Mouse (Mus musculus): ENCODE measurements around the gene Nrgn. TPM values are rescaled to one million over a fixed set of nuclear protein-coding genes. Genes with fewer than 3 reads are reported as not detected.

The Nrgn gene
- polyA plus RNA-seq (2012; rRNA removed): 35.3 and 45.1 TPM in 2 replicates

DNA sequence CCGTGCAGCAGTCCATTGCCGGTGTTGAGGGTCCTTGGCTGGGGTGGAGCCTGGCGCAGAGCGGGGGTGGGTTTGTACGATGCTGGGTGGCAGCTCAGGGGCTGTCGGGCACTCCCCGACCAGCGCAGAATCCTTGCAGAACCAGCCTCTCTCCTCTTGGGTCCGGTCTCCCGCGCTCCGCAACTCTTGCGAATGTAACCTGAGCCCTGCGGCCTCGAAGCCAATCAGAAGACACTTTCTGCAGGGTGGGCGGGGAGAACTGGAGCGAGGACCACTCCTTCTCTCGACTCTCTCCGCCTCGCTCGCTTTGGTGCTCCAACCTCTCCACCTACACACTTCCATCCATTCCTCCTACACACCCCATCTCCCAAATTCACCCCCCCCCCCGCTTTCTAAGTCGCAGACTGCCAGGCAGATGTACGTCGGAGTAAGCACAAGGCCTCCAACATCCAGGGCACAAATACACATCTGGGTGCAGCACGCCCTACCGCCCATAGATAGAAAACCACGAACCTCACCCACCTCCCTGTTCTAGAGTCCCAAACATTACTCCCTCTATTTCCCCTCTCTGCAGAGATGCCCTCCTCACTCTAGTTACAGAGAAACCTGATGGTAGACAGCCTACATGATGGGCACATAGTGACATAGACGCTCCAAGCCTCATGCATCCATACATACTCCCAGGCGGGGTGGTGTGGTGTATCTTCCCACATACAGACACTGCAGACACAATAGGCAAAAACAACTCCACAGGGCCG, at the start of gene Nrgn:
Gene Nrgn (minus strand): TSS at position 369 of the 758 bp plus-strand sequence.
- H3K36me3 ChIP-seq (ENCODE audit: control insufficient read depth, insufficient read depth, low read length): no peaks in the 10 kb centered on the region
- peak within 1 kb of the TSS; percentile 59 for H3K4me3 ChIP-seq (ENCODE audit: extremely low read depth, insufficient read depth, insufficient read length)
- H3K27me3 ChIP-seq (ENCODE audit: control insufficient read depth, insufficient read depth, low read length): peaks cover 6% of the 10 kb centered on the region; the same call in 1 of the 2 replicates
- H3K27ac ChIP-seq (ENCODE audit: insufficient read depth, low read length): no peak within 1 kb of the TSS
- H3K4me1 ChIP-seq (ENCODE audit: control insufficient read depth, insufficient read depth, insufficient read length): peaks cover 20% of the 10 kb centered on the region
- WGBS: 5% methylated on average over 31 of the region's 31 CpGs
- TF ChIP-seq POLR2A (IDR thresholded peaks at IDR 0.05; ENCODE audit: low read depth, low read length): no peak
- no peak for TF ChIP-seq CTCF (IDR thresholded peaks at IDR 0.05; ENCODE audit: extremely low read depth, insufficient read depth, insufficient read length, insufficient replicate concordance)
- DNase-seq (ENCODE audit: low read depth in 1 of 2, low spot score in 2 of 2): peak in 1 of 2 experiments; percentile 50

DNA sequence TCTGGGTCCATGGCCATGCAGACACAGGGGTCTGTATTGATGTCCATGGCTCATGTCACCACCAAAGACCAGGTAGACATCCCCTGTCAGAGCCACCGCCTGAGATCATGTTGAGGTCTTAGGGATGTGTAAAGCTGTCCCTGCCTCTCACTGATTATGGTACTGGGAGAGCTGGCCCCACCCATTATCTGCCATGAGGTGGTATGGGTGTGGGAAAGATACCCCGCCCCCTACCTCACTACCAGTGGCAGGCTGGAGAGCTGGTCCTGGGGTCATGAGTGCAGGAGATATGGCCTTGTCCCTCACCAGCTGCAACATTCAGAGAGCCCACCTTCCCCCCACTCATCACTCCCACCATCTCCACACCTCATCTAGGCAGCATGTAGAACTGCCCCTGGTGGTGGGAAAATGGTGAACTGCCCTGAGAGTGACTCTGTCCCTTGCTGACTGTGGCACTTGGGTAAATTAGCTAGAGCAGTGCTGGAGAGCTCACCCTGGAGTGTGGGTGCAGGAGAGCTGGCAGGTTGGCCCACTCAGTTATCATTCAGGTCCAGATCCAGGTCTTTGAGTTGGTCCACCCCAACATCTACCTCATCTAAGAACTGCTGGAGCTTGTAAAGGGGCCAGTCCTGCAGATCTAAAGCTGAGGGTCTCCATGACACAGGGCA, 48.0 kb upstream of the Nrgn start:
- H3K36me3 ChIP-seq (ENCODE audit: control insufficient read depth, insufficient read depth, low read length): no peaks in the 10 kb centered on the region
- WGBS: 95% methylated on average over 2 of the region's 2 CpGs
- TF ChIP-seq CTCF (IDR thresholded peaks at IDR 0.05; ENCODE audit: extremely low read depth, insufficient read depth, insufficient read length, insufficient replicate concordance) (no peak), POLR2A (IDR thresholded peaks at IDR 0.05; ENCODE audit: low read depth, low read length) (no peak)
- DNase-seq (ENCODE audit: low read depth in 1 of 2, low spot score in 2 of 2): no peak
- no peaks in the 10 kb centered on the region for H3K27me3 ChIP-seq (ENCODE audit: control insufficient read depth, insufficient read depth, low read length)
- no peak overlapping the region for H3K4me3 ChIP-seq (ENCODE audit: extremely low read depth, insufficient read depth, insufficient read length)
- no peak overlapping the region for H3K27ac ChIP-seq (ENCODE audit: insufficient read depth, low read length)
- no peaks in the 10 kb centered on the region for H3K4me1 ChIP-seq (ENCODE audit: control insufficient read depth, insufficient read depth, insufficient read length)

GRCm38 (mm10) chr9:37598637-37599036, 45.9 kb upstream of the Nrgn start:
- WGBS: 67% methylated on average over 2 of the region's 2 CpGs
- Histone ChIP-seq H3K36me3 (ENCODE audit: control insufficient read depth, insufficient read depth, low read length) (no peaks in the 10 kb centered on the region), H3K27me3 (ENCODE audit: control insufficient read depth, insufficient read depth, low read length) (no peaks in the 10 kb centered on the region), H3K4me3 (ENCODE audit: extremely low read depth, insufficient read depth, insufficient read length) (no peak overlapping the region), H3K4me1 (ENCODE audit: control insufficient read depth, insufficient read depth, insufficient read length) (no peaks in the 10 kb centered on the region), H3K27ac (ENCODE audit: insufficient read depth, low read length) (no peak overlapping the region)
- no peak for DNase-seq (ENCODE audit: low read depth in 1 of 2, low spot score in 2 of 2)
- no peak for TF ChIP-seq POLR2A (IDR thresholded peaks at IDR 0.05; ENCODE audit: low read depth, low read length)
- no peak for TF ChIP-seq CTCF (IDR thresholded peaks at IDR 0.05; ENCODE audit: extremely low read depth, insufficient read depth, insufficient read length, insufficient replicate concordance)

GRCm38 (mm10) chr9:37595570-37595969, 42.9 kb upstream of the Nrgn start:
- no peaks in the 10 kb centered on the region for H3K4me1 ChIP-seq (ENCODE audit: control insufficient read depth, insufficient read depth, insufficient read length)
- TF ChIP-seq CTCF (IDR thresholded peaks at IDR 0.05; ENCODE audit: extremely low read depth, insufficient read depth, insufficient read length, insufficient replicate concordance) (no peak), POLR2A (IDR thresholded peaks at IDR 0.05; ENCODE audit: low read depth, low read length) (no peak)
- no peak overlapping the region for H3K27ac ChIP-seq (ENCODE audit: insufficient read depth, low read length)
- 21% methylated on average over 1 of the region's 1 CpGs for WGBS
- no peak for DNase-seq (ENCODE audit: low read depth in 1 of 2, low spot score in 2 of 2)
- H3K4me3 ChIP-seq (ENCODE audit: extremely low read depth, insufficient read depth, insufficient read length): no peak overlapping the region
- H3K36me3 ChIP-seq (ENCODE audit: control insufficient read depth, insufficient read depth, low read length): no peaks in the 10 kb centered on the region
- no peaks in the 10 kb centered on the region for H3K27me3 ChIP-seq (ENCODE audit: control insufficient read depth, insufficient read depth, low read length)

DNA sequence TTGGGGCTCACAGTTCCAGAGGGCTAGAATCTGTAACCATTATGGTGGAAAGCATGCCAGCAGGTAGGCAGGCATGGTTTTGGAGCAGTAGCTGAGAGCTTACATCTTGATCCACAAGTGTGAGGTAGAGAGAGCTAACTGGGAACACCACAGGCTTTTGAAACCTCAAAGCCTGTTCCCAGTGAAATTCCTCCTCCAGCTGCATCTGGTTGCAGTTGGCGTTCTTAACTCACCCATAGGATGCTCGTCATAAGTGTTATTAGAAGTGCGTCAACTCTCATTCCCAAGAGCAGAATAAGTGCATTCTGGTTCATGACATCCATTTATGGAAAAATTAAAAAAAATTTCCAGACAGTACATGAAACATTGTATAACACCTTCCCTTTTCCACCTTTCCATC, 41.0 kb upstream of the Nrgn start:
- TF ChIP-seq POLR2A (IDR thresholded peaks at IDR 0.05; ENCODE audit: low read depth, low read length) (no peak), CTCF (IDR thresholded peaks at IDR 0.05; ENCODE audit: extremely low read depth, insufficient read depth, insufficient read length, insufficient replicate concordance) (no peak)
- DNase-seq (ENCODE audit: low read depth in 1 of 2, low spot score in 2 of 2): no peak
- WGBS: 91% methylated on average over 3 of the region's 3 CpGs
- no peaks in the 10 kb centered on the region for H3K27me3 ChIP-seq (ENCODE audit: control insufficient read depth, insufficient read depth, low read length)
- H3K4me3 ChIP-seq (ENCODE audit: extremely low read depth, insufficient read depth, insufficient read length): no peak overlapping the region
- H3K36me3 ChIP-seq (ENCODE audit: control insufficient read depth, insufficient read depth, low read length): no peaks in the 10 kb centered on the region
- H3K27ac ChIP-seq (ENCODE audit: insufficient read depth, low read length): no peak overlapping the region
- H3K4me1 ChIP-seq (ENCODE audit: control insufficient read depth, insufficient read depth, insufficient read length): no peaks in the 10 kb centered on the region

DNA sequence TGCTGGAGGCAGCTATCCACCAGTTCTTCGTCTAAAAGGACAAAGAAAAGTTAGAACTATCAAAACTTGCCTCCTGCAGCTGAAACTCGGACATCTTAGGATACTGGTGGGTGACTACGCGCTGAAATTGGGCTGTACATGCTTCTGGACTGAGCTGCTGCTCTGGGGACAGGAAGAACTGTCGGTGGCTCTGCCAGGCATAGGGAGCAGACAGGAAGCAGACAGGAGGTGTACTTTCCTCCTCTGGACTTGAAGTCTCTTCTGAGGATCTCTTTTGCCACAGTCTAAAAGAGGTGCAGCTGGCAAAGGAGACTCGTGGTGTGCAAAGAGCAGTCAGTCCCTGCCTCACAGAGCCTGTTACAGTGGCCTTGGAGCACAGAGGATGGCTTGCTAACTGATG, 39.9 kb upstream of the Nrgn start:
- Histone ChIP-seq H3K27me3 (ENCODE audit: control insufficient read depth, insufficient read depth, low read length) (no peaks in the 10 kb centered on the region), H3K27ac (ENCODE audit: insufficient read depth, low read length) (no peak overlapping the region), H3K4me3 (ENCODE audit: extremely low read depth, insufficient read depth, insufficient read length) (no peak overlapping the region), H3K4me1 (ENCODE audit: control insufficient read depth, insufficient read depth, insufficient read length) (no peaks in the 10 kb centered on the region), H3K36me3 (ENCODE audit: control insufficient read depth, insufficient read depth, low read length) (no peaks in the 10 kb centered on the region)
- WGBS: 25% methylated on average over 6 of the region's 6 CpGs
- DNase-seq (ENCODE audit: low read depth in 1 of 2, low spot score in 2 of 2): no peak
- no peak for TF ChIP-seq CTCF (IDR thresholded peaks at IDR 0.05; ENCODE audit: extremely low read depth, insufficient read depth, insufficient read length, insufficient replicate concordance)
- TF ChIP-seq POLR2A (IDR thresholded peaks at IDR 0.05; ENCODE audit: low read depth, low read length): no peak

GRCm38 (mm10) chr9:37592025-37592424, 39.3 kb upstream of the Nrgn start:
- no peak overlapping the region for H3K4me3 ChIP-seq (ENCODE audit: extremely low read depth, insufficient read depth, insufficient read length)
- no peak overlapping the region for H3K27ac ChIP-seq (ENCODE audit: insufficient read depth, low read length)
- TF ChIP-seq CTCF (IDR thresholded peaks at IDR 0.05; ENCODE audit: extremely low read depth, insufficient read depth, insufficient read length, insufficient replicate concordance) (no peak), POLR2A (IDR thresholded peaks at IDR 0.05; ENCODE audit: low read depth, low read length) (no peak)
- H3K27me3 ChIP-seq (ENCODE audit: control insufficient read depth, insufficient read depth, low read length): no peaks in the 10 kb centered on the region
- no peaks in the 10 kb centered on the region for H3K4me1 ChIP-seq (ENCODE audit: control insufficient read depth, insufficient read depth, insufficient read length)
- H3K36me3 ChIP-seq (ENCODE audit: control insufficient read depth, insufficient read depth, low read length): no peaks in the 10 kb centered on the region
- DNase-seq (ENCODE audit: low read depth in 1 of 2, low spot score in 2 of 2): no peak
- WGBS: 64% methylated on average over 2 of the region's 2 CpGs

Data from spleen, adult 2 months (tissue).